Mouse (Mus musculus) lung, embryonic 15.5 days (tissue): ENCODE measurements at regions not wholly inside any gene's neighbourhood (a gene's known extent, or its start where the extent isn't known, plus 50 kb on each side); places are given as distances from the start of the nearest gene placed in this dataset.

ENCODE experiments used
- ATAC-seq: fragments of 200-750 bp; cut with Nextera tagmentation; 2 replicates; pipeline ENCODE4 v1.8.0; 2017; ENCODE audit warnings: moderate number of reproducible peaks, borderline replicate concordance; ENCODE audit not compliant: low FRiP score, low TSS enrichment; ENCODE audit errors: extremely low read depth
- H3K27ac ChIP-seq: fragments of 300-500 bp; sonication (generic); 2 replicates; pipeline ENCODE4 v1.5.1; 2015; ENCODE audit warnings: moderate library complexity, mild to moderate bottlenecking, inconsistent platforms
- H3K27me3 ChIP-seq: fragments of 300-500 bp; sonication (generic); 2 replicates; pipeline ENCODE4 v1.6.1; 2015; ENCODE audit warnings: inconsistent platforms
- H3K36me3 ChIP-seq: fragments of 300-500 bp; sonication (generic); 2 replicates; pipeline ENCODE4 v1.6.1; 2015; ENCODE audit warnings: inconsistent platforms
- H3K4me1 ChIP-seq: fragments of 300-500 bp; sonication (generic); 2 replicates; pipeline ENCODE4 v1.6.1; 2015; ENCODE audit warnings: inconsistent platforms
- H3K4me2 ChIP-seq: fragments of 300-500 bp; sonication (generic); 2 replicates; pipeline ENCODE4 v1.6.1; 2015; ENCODE audit warnings: inconsistent platforms, mild to moderate bottlenecking, moderate library complexity
- H3K4me3 ChIP-seq: fragments of 300-500 bp; sonication (generic); 2 replicates; pipeline ENCODE4 v1.5.1; 2015; ENCODE audit warnings: mild to moderate bottlenecking, inconsistent platforms
- H3K9ac ChIP-seq: fragments of 300-500 bp; sonication (generic); 2 replicates; pipeline ENCODE4 v1.6.1; 2015; ENCODE audit warnings: inconsistent platforms
- H3K9me3 ChIP-seq: fragments of 300-500 bp; sonication (generic); 2 replicates; pipeline ENCODE4 v1.6.1; 2016; ENCODE audit warnings: inconsistent platforms
- WGBS: fragments of 180-500 bp; shearing (Covaris S2); methylation state at CpG from one replicate; pipeline ENCODE4 v1.1.7; 2015; 5-methylcytosine and 5-hydroxymethylcytosine counted together

DNA sequence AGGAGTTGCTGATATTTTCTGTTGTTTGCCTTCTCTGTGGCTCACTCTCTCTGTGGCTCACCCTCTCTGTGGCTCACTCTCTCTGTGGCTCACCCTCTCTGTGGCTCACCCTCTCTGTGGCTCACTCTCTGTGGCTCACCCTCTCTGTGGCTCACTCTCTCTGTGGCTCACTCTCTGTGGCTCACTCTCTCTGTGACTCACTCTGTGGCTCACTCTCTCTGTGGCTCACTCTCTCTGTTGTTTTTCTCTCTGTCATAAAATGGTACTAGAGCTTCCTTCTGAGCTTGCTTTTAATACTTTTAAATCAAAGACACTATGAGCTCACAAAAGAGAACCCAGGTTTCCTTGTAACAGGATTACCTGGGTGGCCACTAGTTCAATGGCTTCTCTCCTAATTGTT lies 320.3 kb downstream of the Insig2 start:
- Histone ChIP-seq H3K27me3 (no peaks in the 10 kb centered on the region), H3K9ac (no peak overlapping the region), H3K27ac (no peak overlapping the region), H3K4me3 (no peak overlapping the region), H3K9me3 (no peaks in the 10 kb centered on the region), H3K4me1 (no peaks in the 10 kb centered on the region), H3K4me2 (no peak overlapping the region), H3K36me3 (no peaks in the 10 kb centered on the region)
- no peak for ATAC-seq

DNA sequence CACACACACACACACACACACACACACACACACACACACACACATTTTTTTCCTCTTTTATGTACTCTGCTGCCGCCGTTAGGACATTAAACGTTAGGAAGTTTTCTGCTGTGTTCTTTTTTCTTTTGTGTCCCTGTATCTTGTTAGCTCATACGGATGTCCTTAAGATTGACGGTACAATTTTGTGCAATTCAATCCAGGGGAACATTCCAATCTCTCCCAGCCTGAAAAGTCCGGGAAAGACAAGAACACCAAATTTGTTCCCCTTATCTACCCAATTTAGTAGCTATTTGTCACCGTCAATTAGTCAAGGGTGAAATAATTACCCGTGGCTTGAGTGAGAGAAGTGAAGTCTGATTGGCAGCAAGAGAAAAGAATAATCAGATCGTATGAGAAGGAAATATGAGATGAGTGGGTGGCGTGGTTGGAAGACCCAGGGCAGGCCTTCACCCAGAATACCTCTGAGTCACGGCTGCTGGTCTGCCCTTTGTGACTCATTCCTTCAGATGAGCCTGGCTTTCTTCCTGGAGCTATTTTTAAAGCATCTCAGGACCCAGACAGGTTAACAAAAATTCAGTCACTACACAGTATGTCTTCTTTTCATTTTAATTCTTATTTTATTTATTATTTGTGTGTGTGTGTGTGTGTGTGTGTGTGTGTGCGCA lies 318.4 kb downstream of the Insig2 start:
- Histone ChIP-seq H3K9ac (no peak overlapping the region), H3K4me2 (no peak overlapping the region), H3K4me3 (no peak overlapping the region), H3K27ac (no peak overlapping the region), H3K9me3 (no peaks in the 10 kb centered on the region), H3K36me3 (no peaks in the 10 kb centered on the region), H3K4me1 (no peaks in the 10 kb centered on the region), H3K27me3 (no peaks in the 10 kb centered on the region)
- 34% methylated on average over 12 of the region's 12 CpGs for WGBS
- no peak for ATAC-seq

DNA sequence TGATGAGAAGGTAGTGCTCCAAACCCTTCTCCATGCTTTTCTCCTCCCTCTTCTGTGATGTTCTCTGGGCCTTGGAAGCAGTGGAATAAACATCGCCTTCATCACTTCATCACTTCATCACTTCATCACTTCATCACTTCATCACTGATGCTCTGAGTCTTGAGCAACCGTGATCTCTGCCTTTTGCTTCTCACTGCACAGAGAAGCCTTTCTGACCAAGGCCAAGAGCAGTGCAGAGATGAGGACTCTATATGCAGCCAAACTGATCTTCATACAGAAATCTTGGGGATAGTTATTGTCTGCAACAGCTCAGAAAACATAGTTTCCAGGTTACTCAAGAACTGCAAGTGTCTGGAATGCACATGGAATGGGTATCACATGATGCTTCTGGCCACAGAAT lies 303.0 kb downstream of the Insig2 start:
- H3K36me3 ChIP-seq, result no peaks in the 10 kb centered on the region
- no peaks in the 10 kb centered on the region for H3K27me3 ChIP-seq
- H3K27ac ChIP-seq, result no peak overlapping the region
- no peak overlapping the region for H3K4me3 ChIP-seq
- no peaks in the 10 kb centered on the region for H3K9me3 ChIP-seq
- no peak overlapping the region for H3K4me2 ChIP-seq
- no peak; the same call in 1 of the 2 replicates for ATAC-seq
- 68% methylated on average over 2 of the region's 2 CpGs for WGBS
- no peak overlapping the region for H3K9ac ChIP-seq
- no peaks in the 10 kb centered on the region for H3K4me1 ChIP-seq

DNA sequence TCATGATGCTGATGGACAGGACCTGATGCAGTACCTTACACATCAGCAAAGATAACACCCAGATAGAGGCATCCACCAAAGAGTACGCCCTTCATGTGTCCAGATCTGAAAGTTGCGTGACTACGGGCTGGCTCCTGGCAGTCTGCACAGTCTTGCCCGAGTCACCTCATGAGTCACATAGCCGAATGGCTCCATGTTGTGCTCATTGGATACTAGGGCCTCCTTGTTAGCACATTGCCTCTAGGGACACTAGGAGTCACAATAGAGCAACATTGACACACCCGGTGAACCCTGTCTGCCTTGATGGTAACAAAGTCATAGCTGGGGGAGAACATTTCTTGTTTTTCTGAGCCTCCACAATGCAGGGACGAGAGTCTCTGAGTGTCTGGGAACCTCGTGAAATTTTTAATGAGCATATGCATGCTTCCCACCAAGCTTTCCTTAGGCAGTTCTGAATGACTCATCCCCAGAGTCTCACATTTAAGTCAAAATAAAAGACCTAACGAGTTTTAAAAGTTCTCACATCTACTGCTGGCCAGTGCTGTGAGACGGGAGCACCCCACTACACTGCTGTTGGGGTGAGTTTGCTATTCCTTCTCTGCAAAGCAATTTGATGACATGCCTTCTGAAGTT lies 297.5 kb downstream of the Insig2 start:
- ATAC-seq, result no peak
- Histone ChIP-seq H3K36me3 (no peaks in the 10 kb centered on the region), H3K9ac (no peak overlapping the region), H3K27me3 (no peaks in the 10 kb centered on the region), H3K27ac (no peak overlapping the region), H3K9me3 (no peaks in the 10 kb centered on the region), H3K4me2 (no peak overlapping the region), H3K4me1 (no peaks in the 10 kb centered on the region), H3K4me3 (no peak overlapping the region)
- WGBS, result 89% methylated on average over 10 of the region's 10 CpGs

DNA sequence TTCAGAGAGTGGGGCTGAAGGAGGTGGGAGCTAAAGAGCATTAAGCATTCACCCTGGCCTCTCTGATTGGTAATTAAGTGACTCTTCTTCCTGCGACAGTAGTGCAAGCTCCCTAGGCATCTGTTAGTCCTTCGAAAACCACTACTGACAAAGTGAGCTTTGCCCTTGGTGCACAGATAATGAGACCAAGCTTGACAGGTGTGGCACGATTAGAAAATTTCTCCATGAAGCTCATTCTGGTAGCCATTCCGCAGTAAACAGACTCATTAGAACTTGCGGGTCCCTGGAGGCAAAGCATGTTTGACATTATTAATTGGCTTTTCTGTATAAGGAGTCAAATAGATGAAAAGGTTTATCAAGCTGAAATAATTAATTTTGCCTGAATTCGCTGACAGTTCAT lies 285.8 kb downstream of the Insig2 start:
- Histone ChIP-seq H3K4me2 (no peak overlapping the region), H3K27ac (no peak overlapping the region), H3K27me3 (no peaks in the 10 kb centered on the region), H3K36me3 (no peaks in the 10 kb centered on the region), H3K9me3 (no peaks in the 10 kb centered on the region), H3K4me3 (no peak overlapping the region), H3K9ac (no peak overlapping the region), H3K4me1 (no peaks in the 10 kb centered on the region)
- ATAC-seq, result no peak
- WGBS, result 38% methylated on average over 6 of the region's 6 CpGs

DNA sequence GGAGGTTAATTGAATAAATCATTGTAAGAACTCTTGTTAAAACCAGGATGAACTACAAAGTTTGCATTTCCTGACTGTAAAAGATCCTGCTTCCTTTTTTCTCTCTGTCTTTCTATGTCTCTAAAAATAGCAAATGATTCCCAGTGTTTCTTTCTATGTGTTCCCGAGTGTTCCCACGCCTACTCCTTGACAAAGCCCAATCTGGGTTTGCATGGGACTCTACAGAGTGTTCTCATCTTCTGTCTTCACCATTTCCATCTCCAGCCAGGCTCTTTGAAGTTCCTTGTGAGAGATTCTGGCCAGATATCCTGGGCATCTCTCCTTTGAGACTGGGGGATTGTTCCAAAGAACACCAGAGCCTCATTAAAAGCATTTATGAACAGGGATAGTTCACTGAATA lies 285.0 kb downstream of the Insig2 start:
- ATAC-seq, result no peak
- Histone ChIP-seq H3K36me3 (no peaks in the 10 kb centered on the region), H3K9me3 (no peaks in the 10 kb centered on the region), H3K4me2 (no peak overlapping the region), H3K4me3 (no peak overlapping the region), H3K4me1 (no peaks in the 10 kb centered on the region), H3K27ac (no peak overlapping the region), H3K9ac (no peak overlapping the region), H3K27me3 (no peaks in the 10 kb centered on the region)
- 40% methylated on average over 2 of the region's 2 CpGs for WGBS

DNA sequence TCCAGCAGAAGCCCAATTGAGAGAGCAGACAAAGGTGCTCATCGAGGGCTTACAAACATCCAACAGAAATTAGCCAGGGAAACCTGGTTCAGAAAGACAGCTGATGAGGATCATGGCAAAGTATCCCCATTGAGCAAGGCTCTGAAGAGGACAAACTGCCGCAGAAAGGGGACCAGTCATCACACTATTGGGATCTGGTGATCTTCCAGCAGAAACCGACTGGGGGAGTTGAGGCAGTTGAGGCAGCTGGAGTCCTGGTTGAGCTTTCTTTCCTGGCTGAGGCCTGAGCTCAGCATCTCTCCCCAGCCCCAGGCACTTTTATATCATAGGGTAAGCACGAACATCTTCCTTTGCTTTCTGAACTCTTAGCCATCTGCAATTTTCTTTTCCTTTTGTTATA lies 282.7 kb downstream of the Insig2 start:
- H3K4me3 ChIP-seq, result no peak overlapping the region
- no peak overlapping the region for H3K4me2 ChIP-seq
- H3K36me3 ChIP-seq, result no peaks in the 10 kb centered on the region
- no peak overlapping the region for H3K9ac ChIP-seq
- H3K27me3 ChIP-seq, result no peaks in the 10 kb centered on the region
- H3K4me1 ChIP-seq, result no peaks in the 10 kb centered on the region
- H3K9me3 ChIP-seq, result no peaks in the 10 kb centered on the region
- ATAC-seq, result no peak
- H3K27ac ChIP-seq, result no peak overlapping the region
- 78% methylated on average over 4 of the region's 4 CpGs for WGBS

DNA sequence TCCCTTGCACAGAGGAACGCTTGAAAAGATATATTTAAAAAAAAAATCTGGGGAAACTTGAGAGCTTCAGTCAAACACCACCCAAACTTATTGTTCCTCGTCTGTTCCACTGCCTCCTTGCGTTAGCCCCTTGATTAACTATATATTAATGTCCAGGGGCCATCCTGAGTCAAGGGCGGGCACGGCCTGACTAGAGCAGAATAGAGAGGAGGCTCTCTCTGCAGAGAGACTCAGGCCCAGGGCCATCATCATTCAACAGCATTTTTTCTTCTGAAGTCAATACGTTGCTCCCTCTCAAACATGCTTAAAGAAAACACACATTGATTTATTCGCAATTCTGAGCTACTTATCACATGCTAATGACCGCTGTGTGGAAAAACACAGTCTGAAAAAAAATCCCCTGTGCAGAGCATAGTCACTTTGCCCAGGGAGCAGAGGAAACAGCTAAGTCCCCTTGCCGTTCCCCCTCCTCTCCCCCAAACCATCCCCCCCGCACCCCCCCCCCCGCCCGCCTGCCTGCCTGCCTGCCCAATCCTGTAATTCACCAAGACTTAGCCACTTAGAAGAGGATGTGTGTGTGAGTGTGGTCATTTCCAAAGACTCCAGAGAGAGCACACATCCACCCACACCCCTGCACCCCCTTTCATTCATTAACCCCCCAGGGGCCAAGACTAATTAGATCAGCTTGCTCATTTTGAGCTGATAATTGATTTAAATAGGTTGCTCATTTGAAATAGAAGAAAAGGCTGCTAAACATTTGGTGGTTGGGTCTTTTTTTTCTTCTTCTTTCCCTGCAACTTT lies 281.5 kb downstream of the Insig2 start:
- no peaks in the 10 kb centered on the region for H3K36me3 ChIP-seq
- H3K4me3 ChIP-seq, result no peak overlapping the region
- no peaks in the 10 kb centered on the region for H3K4me1 ChIP-seq
- no peaks in the 10 kb centered on the region for H3K27me3 ChIP-seq
- no peak overlapping the region for H3K9ac ChIP-seq
- WGBS, result 24% methylated on average over 10 of the region's 12 CpGs
- no peaks in the 10 kb centered on the region for H3K9me3 ChIP-seq
- H3K27ac ChIP-seq, result no peak overlapping the region
- ATAC-seq, result no peak
- no peak overlapping the region for H3K4me2 ChIP-seq

DNA sequence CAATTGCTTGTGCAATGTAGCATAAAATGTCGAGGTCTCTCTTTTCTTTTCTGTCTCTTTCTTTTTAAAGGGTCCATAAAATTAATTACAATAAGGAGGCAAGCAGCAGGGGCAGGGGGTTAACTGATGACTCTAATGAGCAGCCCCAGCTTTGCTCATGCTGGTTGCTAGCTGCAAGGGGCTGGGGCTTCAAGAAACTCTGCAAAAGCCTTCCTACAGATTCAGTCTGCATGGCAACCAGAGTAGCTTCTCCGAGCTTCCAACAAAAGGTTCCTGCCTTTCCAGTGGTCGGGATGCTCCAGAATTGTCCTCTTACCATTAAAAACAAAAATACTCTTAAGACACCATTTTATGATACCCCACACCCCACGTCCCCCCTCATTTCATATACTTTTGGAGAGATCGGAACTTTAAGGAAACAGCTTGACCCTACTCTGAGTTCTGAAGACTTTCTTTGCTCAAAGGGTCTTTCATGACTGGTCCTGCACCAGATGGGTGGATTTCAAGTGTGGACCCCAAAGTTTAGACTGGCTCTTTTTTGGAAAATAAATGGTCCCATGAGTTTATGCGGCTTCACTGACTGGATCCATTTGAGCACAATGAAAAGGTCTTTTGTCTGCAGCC lies 280.8 kb downstream of the Insig2 start:
- ATAC-seq, result no peak
- Histone ChIP-seq H3K27me3 (no peaks in the 10 kb centered on the region), H3K9ac (no peak overlapping the region), H3K36me3 (no peaks in the 10 kb centered on the region), H3K4me2 (no peak overlapping the region), H3K27ac (no peak overlapping the region), H3K4me1 (no peaks in the 10 kb centered on the region), H3K9me3 (no peaks in the 10 kb centered on the region), H3K4me3 (no peak overlapping the region)
- WGBS, result 67% methylated on average over 6 of the region's 6 CpGs

DNA sequence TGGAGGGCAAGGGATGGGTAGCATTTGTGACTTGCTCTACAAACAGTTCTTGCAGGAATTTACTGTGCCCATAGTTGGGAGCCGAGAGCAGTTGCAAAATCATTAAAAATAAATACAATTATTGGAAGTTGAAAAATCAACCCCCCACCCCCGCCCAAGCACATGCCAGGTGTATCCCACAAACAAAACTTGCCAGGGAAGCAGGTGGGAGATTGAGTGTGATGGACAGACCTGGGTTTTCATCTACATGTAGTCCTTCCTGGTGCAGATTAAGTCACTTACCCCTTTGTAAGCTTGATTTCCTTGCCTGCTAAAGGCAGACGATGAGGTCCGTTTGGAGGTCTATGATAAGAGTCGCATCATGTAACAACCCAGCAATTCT lies 280.3 kb downstream of the Insig2 start:
- Histone ChIP-seq H3K4me2 (no peak overlapping the region), H3K27me3 (no peaks in the 10 kb centered on the region), H3K27ac (no peak overlapping the region), H3K4me3 (no peak overlapping the region), H3K9ac (no peak overlapping the region), H3K36me3 (no peaks in the 10 kb centered on the region), H3K4me1 (no peaks in the 10 kb centered on the region), H3K9me3 (no peaks in the 10 kb centered on the region)
- no peak for ATAC-seq
- WGBS, result 77% methylated on average over 5 of the region's 5 CpGs

DNA sequence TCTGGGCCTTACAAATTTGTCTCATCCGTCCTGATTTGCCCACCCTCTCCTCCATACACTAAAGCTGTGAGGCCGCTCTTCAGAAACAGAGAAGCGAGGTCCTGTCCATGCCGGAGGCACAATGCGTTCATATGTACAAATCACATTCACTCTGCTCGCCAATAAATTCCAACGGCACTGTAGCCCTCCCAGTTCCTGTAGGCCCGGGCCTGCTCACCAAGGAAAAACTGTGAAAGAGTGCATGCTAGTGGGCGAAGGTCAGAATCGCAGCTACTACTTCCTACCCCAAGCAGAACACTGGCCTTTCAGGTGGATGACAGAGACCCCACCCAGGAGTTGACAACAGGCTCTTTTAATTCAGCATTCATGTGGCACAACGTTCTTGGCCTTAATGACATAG lies 278.7 kb downstream of the Insig2 start:
- 25% methylated on average over 11 of the region's 11 CpGs for WGBS
- no peak for ATAC-seq

DNA sequence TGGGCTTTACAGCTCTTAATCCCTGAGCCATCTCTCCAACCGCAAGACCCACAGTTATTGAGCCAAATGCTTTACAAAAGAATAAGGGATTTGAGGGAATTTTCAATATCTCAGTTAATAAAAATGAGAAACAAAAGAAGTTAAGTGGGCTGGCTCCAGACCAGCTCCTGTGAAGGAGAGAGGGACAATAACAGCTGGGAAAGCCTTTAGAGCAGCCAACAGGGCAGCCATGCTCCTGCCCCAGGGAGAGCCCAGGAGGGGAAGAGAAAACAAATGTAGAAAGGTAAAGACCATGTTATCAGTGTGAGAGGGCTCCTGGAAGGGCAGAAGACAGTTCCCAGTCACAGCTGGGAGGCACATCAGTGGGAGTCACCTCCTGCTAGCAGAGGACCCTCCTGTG lies 257.8 kb downstream of the Insig2 start:
- H3K36me3 ChIP-seq, result no peaks in the 10 kb centered on the region
- no peak overlapping the region for H3K4me2 ChIP-seq
- H3K27me3 ChIP-seq, result no peaks in the 10 kb centered on the region
- no peak overlapping the region for H3K4me3 ChIP-seq
- no peak overlapping the region for H3K27ac ChIP-seq
- WGBS, result 74% methylated on average over 1 of the region's 1 CpGs
- H3K9me3 ChIP-seq, result no peaks in the 10 kb centered on the region
- no peaks in the 10 kb centered on the region for H3K4me1 ChIP-seq
- no peak overlapping the region for H3K9ac ChIP-seq
- ATAC-seq, result no peak

More for the DNA sequence above, 278.7 kb downstream of the Insig2 start:
- no peak overlapping the region for H3K9ac ChIP-seq
- H3K36me3 ChIP-seq, result no peaks in the 10 kb centered on the region
- H3K9me3 ChIP-seq, result no peaks in the 10 kb centered on the region
- H3K4me3 ChIP-seq, result no peak overlapping the region
- H3K4me1 ChIP-seq, result no peaks in the 10 kb centered on the region
- no peaks in the 10 kb centered on the region for H3K27me3 ChIP-seq
- H3K27ac ChIP-seq, result no peak overlapping the region
- no peak overlapping the region for H3K4me2 ChIP-seq
